Mouse (Mus musculus) heart, embryonic 14.5 days (tissue): ENCODE measurements at regions not wholly inside any gene's neighbourhood (a gene's known extent, or its start where the extent isn't known, plus 50 kb on each side); places are given as distances from the start of the nearest gene placed in this dataset.

Source experiments
- ATAC-seq: fragments of 200-750 bp; cut with Nextera tagmentation; 2 replicates; pipeline ENCODE4 v1.8.0; 2017; ENCODE audit warnings: low read depth, moderate TSS enrichment; ENCODE audit not compliant: insufficient number of reproducible peaks, insufficient read depth, low FRiP score
- H3K27ac ChIP-seq, 2 experiments: fragments of 200-500 bp in 1 of 2; fragments of 300-500 bp in 1 of 2; sonication (generic) in 1 of 2; replicated peaks in 1 of 2; 2 replicates each; pipeline ENCODE4 v1.5.1; 2012 to 2014; ENCODE audit warnings: low read depth in 2 of 2, low read length in 2 of 2, control low read depth in 1 of 2, mild to moderate bottlenecking in 1 of 2, mixed read lengths in 1 of 2; ENCODE audit not compliant: control insufficient read depth in 1 of 2, insufficient read depth in 1 of 2
- H3K27me3 ChIP-seq: fragments of 300-500 bp; sonication (generic); 2 replicates; pipeline ENCODE4 v1.6.1; 2014; ENCODE audit warnings: mild to moderate bottlenecking, low read length, control low read depth; ENCODE audit not compliant: control insufficient read depth, insufficient read depth
- H3K36me3 ChIP-seq: fragments of 300-500 bp; sonication (generic); 2 replicates; pipeline ENCODE4 v1.6.1; 2014; ENCODE audit warnings: mild to moderate bottlenecking, control low read depth, low read length, mixed read lengths; ENCODE audit not compliant: control insufficient read depth, insufficient read depth
- H3K4me1 ChIP-seq, 2 experiments: fragments of 200-500 bp in 1 of 2; fragments of 300-500 bp in 1 of 2; sonication (generic) in 1 of 2; 2 replicates each; pipeline ENCODE4 v1.6.1; 2012 to 2014; ENCODE audit warnings: low read length in 2 of 2, control low read depth in 1 of 2, mixed read lengths in 1 of 2; ENCODE audit not compliant: control insufficient read depth in 2 of 2, insufficient read depth in 2 of 2
- H3K4me2 ChIP-seq: fragments of 300-500 bp; sonication (generic); 2 replicates; pipeline ENCODE4 v1.6.1; 2014; ENCODE audit warnings: mild to moderate bottlenecking, low read length
- H3K4me3 ChIP-seq, 2 experiments: fragments of 200-500 bp in 1 of 2; fragments of 300-500 bp in 1 of 2; sonication (generic) in 1 of 2; 2 replicates each; pipeline ENCODE4 v1.5.1; 2012 to 2014; ENCODE audit warnings: low read length in 2 of 2, mild to moderate bottlenecking in 2 of 2, control low read depth in 1 of 2, low read depth in 1 of 2, moderate library complexity in 1 of 2; ENCODE audit not compliant: control insufficient read depth in 1 of 2, insufficient read depth in 1 of 2
- H3K9ac ChIP-seq: fragments of 300-500 bp; sonication (generic); 2 replicates; pipeline ENCODE4 v1.6.1; 2014; ENCODE audit warnings: mild to moderate bottlenecking, low read length
- H3K9me3 ChIP-seq: fragments of 300-500 bp; sonication (generic); 2 replicates; pipeline ENCODE4 v1.6.1; 2016; ENCODE audit warnings: low read length, control low read depth; ENCODE audit not compliant: control insufficient read depth
- WGBS: fragments of 180-500 bp; shearing (Covaris S2); extraction: QIAGEN DNeasy Blood & Tissue Kit; methylation state at CpG from one replicate; pipeline ENCODE4 v1.1.7; 2014; 5-methylcytosine and 5-hydroxymethylcytosine counted together

DNA sequence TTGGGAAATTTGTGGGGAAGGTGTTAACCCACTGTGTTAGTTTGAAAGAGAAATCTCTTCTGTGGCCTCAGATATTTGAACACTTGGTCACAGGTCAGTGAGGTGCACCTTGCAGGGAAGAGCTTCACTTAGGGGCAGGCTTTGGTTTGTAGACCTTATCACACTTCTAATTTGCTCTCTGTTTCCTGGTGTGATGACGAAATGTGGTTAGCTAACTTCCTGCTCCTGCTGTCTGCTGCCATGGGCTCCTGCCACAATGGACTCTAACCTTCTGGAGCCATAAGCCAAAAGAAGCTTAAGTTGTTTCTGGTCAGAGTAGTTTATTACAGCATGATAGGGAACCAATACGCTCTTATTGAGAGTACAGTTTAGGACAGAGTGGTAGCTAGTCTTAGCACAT is 174.8 kb upstream of the Lcorl start:
- no peak overlapping the region for H3K4me2 ChIP-seq
- H3K9ac ChIP-seq: no peak overlapping the region
- WGBS: 80% methylated on average over 2 of the region's 2 CpGs

DNA sequence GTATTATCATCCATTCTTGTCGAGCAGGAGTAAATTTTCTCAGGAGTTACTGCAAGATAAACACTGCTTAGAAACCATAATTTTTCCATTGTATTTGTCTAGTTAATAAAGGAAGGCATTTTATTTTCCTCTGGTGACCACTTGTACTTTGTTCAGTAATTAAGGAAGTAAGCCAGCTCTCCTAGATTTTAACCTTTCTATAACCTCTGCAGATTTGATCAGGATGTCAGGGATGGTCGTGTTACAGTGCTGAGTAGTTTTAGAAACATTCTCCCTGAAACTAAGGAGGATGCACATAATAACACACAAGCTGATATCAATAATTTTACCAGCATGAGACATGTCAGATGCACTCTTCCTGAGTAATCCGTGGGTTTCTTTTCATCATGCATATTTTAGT is 166.7 kb upstream of the Lcorl start:
- no peaks in the 10 kb centered on the region for H3K9me3 ChIP-seq
- WGBS: 36% methylated on average over 3 of the region's 3 CpGs

More for the DNA sequence above, 174.8 kb upstream of the Lcorl start:
- no peak overlapping the region for H3K4me3 ChIP-seq
- H3K36me3 ChIP-seq: no peaks in the 10 kb centered on the region
- H3K9me3 ChIP-seq: no peaks in the 10 kb centered on the region
- no peak for ATAC-seq
- no peaks in the 10 kb centered on the region for H3K27me3 ChIP-seq
- no peak overlapping the region for H3K27ac ChIP-seq
- peaks cover 6 to 10% of the 10 kb centered on the region in 2 experiments; a peak in 3 of 4 replicates for H3K4me1 ChIP-seq

DNA sequence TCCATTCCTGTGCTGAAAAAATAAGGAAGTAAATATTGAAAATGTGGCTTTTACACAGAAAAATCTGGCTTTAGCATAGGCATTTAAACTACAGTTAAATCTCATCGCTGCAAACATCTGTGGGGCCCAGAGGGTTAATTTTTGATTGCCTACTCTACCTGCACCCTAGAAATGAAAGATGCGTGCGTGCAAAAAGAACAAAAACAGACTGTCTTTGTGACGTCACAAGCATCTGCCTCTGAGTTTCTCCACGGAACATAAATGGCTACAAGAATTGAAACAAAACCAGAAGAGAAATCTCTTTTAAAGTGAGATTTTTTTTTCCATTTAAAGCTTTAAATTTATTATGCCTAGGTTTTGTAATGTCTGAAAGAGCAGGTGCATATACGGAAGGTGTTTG is 166.0 kb upstream of the Lcorl start:
- Histone ChIP-seq H3K4me3 (no peak overlapping the region), H3K9me3 (no peaks in the 10 kb centered on the region), H3K4me2 (no peak overlapping the region), H3K9ac (no peak overlapping the region), H3K27ac (no peak overlapping the region), H3K36me3 (no peaks in the 10 kb centered on the region), H3K27me3 (no peaks in the 10 kb centered on the region), H3K4me1 (0 out of 4 replicates have a peak, but pooled peaks cover 0 to 2% of the 10 kb centered on the region in 2 experiments)
- ATAC-seq: no peak
- 74% methylated on average over 6 of the region's 6 CpGs for WGBS

More for the DNA sequence above, 166.7 kb upstream of the Lcorl start:
- Histone ChIP-seq H3K36me3 (no peaks in the 10 kb centered on the region), H3K4me2 (no peak overlapping the region), H3K27me3 (no peaks in the 10 kb centered on the region), H3K9ac (no peak overlapping the region), H3K4me3 (no peak overlapping the region), H3K27ac (no peak overlapping the region), H3K4me1 (0 out of 4 replicates have a peak, but pooled peaks cover 0 to 4% of the 10 kb centered on the region in 2 experiments)
- no peak for ATAC-seq

DNA sequence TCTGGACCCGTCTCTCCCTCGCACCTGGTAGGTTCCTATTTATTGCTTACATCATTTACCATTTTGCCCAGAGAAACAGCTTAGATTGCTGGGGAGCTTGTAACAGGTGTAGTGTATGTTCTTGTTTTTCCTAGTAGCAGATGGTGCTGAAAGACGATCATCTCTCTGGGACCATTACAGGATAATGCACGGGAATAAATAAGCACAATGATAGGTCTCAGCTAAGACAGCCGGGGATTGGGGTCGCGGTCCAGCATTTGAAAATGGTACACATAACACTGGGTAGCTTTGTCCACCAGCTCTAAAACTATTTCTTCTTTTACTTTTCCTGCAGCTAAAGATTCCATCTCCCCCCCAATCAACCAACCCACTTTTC is 164.6 kb upstream of the Lcorl start:
- Histone ChIP-seq H3K4me1 (no peaks in the 10 kb centered on the region), H3K4me3 (no peak overlapping the region), H3K4me2 (no peak overlapping the region), H3K9ac (no peak overlapping the region), H3K36me3 (no peaks in the 10 kb centered on the region), H3K9me3 (no peaks in the 10 kb centered on the region), H3K27me3 (no peaks in the 10 kb centered on the region), H3K27ac (no peak overlapping the region)
- 83% methylated on average over 7 of the region's 7 CpGs for WGBS
- ATAC-seq: no peak

DNA sequence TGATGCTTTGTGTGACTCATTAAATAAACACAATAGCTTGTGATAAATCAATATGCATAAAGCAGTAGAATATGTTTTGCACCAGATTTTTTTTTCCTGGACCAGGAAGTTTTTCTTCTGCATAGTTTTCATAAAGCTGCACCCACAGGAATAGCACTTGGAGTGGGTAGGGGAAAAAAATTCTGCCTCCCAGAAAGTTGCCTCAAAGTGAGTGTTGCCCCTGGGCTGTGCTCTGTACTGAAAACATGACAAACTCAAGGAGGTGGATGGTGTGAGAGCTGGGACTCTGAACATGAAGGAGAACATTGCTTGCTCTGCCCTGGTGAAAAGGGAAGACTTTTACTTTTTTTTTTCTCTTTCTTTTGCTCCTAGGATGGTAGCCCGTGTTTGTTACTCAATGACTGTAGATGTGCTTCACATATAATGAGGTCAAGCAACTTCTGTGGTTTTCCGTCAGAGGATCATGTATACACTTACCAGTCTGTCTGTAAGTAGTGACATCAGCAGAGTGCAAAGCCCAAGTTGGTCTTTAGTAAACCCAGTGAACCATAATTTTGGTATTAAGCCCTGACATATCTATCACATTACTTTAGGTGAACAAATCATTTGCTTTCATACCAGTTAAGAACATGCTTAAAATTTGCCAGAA is 164.1 kb upstream of the Lcorl start:
- Histone ChIP-seq H3K36me3 (no peaks in the 10 kb centered on the region), H3K4me2 (no peak overlapping the region), H3K27ac (no peak overlapping the region), H3K27me3 (no peaks in the 10 kb centered on the region), H3K4me1 (no peaks in the 10 kb centered on the region), H3K9ac (no peak overlapping the region), H3K9me3 (no peaks in the 10 kb centered on the region), H3K4me3 (no peak overlapping the region)
- WGBS: 75% methylated on average over 2 of the region's 2 CpGs
- no peak for ATAC-seq

DNA sequence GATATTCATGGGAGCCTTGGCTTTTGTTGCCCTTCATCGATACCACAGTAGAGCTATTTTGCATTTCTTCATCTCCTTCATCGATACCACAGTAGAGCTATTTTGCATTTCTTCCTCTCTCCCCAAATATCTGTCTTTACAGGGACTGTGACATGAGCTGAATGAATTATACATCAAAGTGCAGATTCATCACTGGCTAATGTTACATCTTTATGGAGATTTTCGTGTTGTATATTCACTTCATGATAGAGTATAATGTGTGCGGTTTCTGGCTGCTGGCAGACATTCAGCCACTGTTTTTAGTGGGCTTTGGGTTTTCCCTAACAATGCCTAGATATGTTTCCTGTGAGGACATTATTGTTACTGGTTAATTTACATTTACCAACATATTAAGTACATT is 162.8 kb upstream of the Lcorl start:
- 83% methylated on average over 4 of the region's 4 CpGs for WGBS
- Histone ChIP-seq H3K4me3 (no peak overlapping the region), H3K36me3 (no peaks in the 10 kb centered on the region), H3K27ac (no peak overlapping the region), H3K9me3 (no peaks in the 10 kb centered on the region), H3K27me3 (no peaks in the 10 kb centered on the region), H3K4me2 (no peak overlapping the region), H3K9ac (no peak overlapping the region), H3K4me1 (no peaks in the 10 kb centered on the region)
- no peak for ATAC-seq

DNA sequence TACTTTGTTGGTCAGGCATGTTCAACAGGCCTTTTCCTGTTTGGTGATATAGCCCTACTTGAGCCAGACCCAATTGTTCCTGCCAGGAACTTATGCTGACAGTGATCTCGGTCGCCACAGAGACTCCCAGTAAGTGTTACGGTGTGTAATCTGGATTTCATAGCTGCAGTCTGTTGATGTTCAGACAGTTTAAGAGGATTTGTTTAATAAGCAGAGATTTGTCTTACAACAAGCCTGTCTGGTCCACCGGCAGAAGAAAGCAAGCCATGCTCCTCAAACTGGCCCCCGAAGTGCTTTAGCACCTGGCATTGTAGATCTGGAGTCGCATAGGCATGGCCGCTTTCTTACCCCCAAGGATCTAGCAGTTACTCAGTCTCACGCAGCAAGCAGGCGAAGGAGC is 150.0 kb upstream of the Lcorl start:
- Histone ChIP-seq H3K9me3 (no peaks in the 10 kb centered on the region), H3K27ac (no peak overlapping the region), H3K27me3 (no peaks in the 10 kb centered on the region), H3K4me3 (no peak overlapping the region), H3K9ac (no peak overlapping the region), H3K36me3 (no peaks in the 10 kb centered on the region), H3K4me2 (no peak overlapping the region), H3K4me1 (no peaks in the 10 kb centered on the region)
- ATAC-seq: no peak
- 73% methylated on average over 9 of the region's 9 CpGs for WGBS

DNA sequence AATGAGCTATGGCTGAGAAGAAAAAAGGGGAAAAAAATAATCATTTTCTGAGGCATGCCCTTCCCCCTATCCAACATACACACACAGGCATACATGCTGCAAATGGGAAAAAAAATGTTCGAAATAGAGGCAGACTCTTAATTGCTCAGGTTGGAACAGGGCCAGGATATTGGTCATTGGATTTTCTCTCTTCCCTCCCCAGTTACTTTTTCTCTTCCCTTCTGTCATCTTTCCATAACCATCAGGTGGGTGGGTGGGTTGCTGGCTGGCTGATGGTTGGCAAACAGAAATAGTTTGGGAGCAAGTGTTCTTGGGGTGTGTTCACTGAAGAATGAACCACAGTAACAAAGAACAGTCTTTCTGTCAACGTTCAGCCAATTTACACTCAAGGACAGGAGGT is 149.3 kb upstream of the Lcorl start:
- Histone ChIP-seq H3K9ac (no peak overlapping the region), H3K4me3 (no peak overlapping the region), H3K4me2 (no peak overlapping the region), H3K9me3 (no peaks in the 10 kb centered on the region), H3K27me3 (no peaks in the 10 kb centered on the region), H3K4me1 (no peaks in the 10 kb centered on the region), H3K36me3 (no peaks in the 10 kb centered on the region), H3K27ac (no peak overlapping the region)
- ATAC-seq: no peak
- WGBS: 78% methylated on average over 2 of the region's 2 CpGs
